Comparison of ENCODE assay signal across 8 mouse cellular contexts in genomic region chr9:107570016-107570415, GRCm38 (mm10). TPM values are rescaled to one million over a fixed set of nuclear protein-coding genes. Genes with fewer than 3 reads are reported as not detected.
DNase-seq lines count a peak whose midpoint lies in the region; ATAC-seq and TF ChIP-seq lines count a peak whose summit lies in the region.

No protein-coding gene starts in this region.

- H3K79me2 ChIP-seq in liver, adult 2 months (ENCODE audit: control insufficient read depth, insufficient read depth, low read length), result peaks cover 24% of the 10 kb centered on the region; the same call in 1 of the 2 replicates
- peaks cover 11% of the 10 kb centered on the region for H3K79me2 ChIP-seq in myocyte (ENCODE audit: control insufficient read depth, insufficient read depth)

- peaks cover 7% of the 10 kb centered on the region for H3K36me3 ChIP-seq in liver, adult 2 months (ENCODE audit: control insufficient read depth, insufficient read depth, low read length)
- peaks cover 56% of the 10 kb centered on the region for H3K36me3 ChIP-seq in embryonic facial prominence, embryonic 14.5 days (ENCODE audit: control insufficient read depth, insufficient read depth, low read length)
- peaks cover 27% of the 10 kb centered on the region for H3K36me3 ChIP-seq in intestine, embryonic 15.5 days
- no peaks in the 10 kb centered on the region for H3K36me3 ChIP-seq in myocyte (ENCODE audit: control insufficient read depth, insufficient read depth)

- H3K4me3 ChIP-seq in liver, adult 2 months (ENCODE audit: insufficient read depth, low read depth, low read length), result peak overlapping the region; percentile 83
- peak overlapping the region; percentile 52 for H3K4me3 ChIP-seq in embryonic facial prominence, embryonic 14.5 days (ENCODE audit: low read depth, low read length)
- H3K4me3 ChIP-seq in intestine, embryonic 15.5 days (replicated peaks), result peak overlapping the region; percentile 70
- H3K4me3 ChIP-seq in myocyte, result peak overlapping the region; percentile 81

- 48% methylated on average over 13 of the region's 13 CpGs for WGBS in liver, adult 2 months
- 41% methylated on average over 13 of the region's 13 CpGs for WGBS in embryonic facial prominence, embryonic 14.5 days
- 38% methylated on average over 13 of the region's 13 CpGs for WGBS in intestine, embryonic 15.5 days

- peak overlapping the region; percentile 69 for H3ac ChIP-seq in myocyte (ENCODE audit: control insufficient read depth, insufficient read length)

- no peaks in the 10 kb centered on the region for H3K27me3 ChIP-seq in liver, adult 2 months (ENCODE audit: control insufficient read depth, insufficient read depth, low read length)
- no peaks in the 10 kb centered on the region for H3K27me3 ChIP-seq in embryonic facial prominence, embryonic 14.5 days (replicated peaks; ENCODE audit: control insufficient read depth, insufficient read depth, low read length)
- no peaks in the 10 kb centered on the region for H3K27me3 ChIP-seq in intestine, embryonic 15.5 days (replicated peaks)
- no peaks in the 10 kb centered on the region for H3K27me3 ChIP-seq in myocyte (ENCODE audit: control insufficient read depth, insufficient read depth, insufficient read length)

- no peak for TF ChIP-seq CTCF in liver, adult 2 months (IDR thresholded peaks at IDR 0.05; ENCODE audit: low read depth, low read length)

- TF ChIP-seq POLR2A in liver, adult 2 months (IDR thresholded peaks at IDR 0.05; ENCODE audit: extremely low read depth, insufficient read depth, low read length), result no peak
- no peak for TF ChIP-seq POLR2A in myocyte (IDR thresholded peaks at IDR 0.05; ENCODE audit: insufficient read length, low read depth)

- H3K4me1 ChIP-seq in liver, adult 2 months (ENCODE audit: control insufficient read depth, insufficient read depth, low read length), result peaks cover 34% of the 10 kb centered on the region
- peaks cover 24% of the 10 kb centered on the region for H3K4me1 ChIP-seq in embryonic facial prominence, embryonic 14.5 days (ENCODE audit: control insufficient read depth, insufficient read depth, low read length)
- H3K4me1 ChIP-seq in intestine, embryonic 15.5 days (replicated peaks), result peaks cover 51% of the 10 kb centered on the region

- H3K4me2 ChIP-seq in embryonic facial prominence, embryonic 14.5 days (ENCODE audit: low read depth, low read length), result peak overlapping the region; percentile 63
- peak overlapping the region; percentile 72 for H3K4me2 ChIP-seq in intestine, embryonic 15.5 days (replicated peaks)
- H3K4me2 ChIP-seq in myocyte (ENCODE audit: low read depth), result peak overlapping the region; percentile 98

- no peak for DNase-seq in liver, adult 2 months (ENCODE audit: extremely low read depth, low read depth, low spot score)
- no peak for DNase-seq in liver
- no peak for DNase-seq in embryonic facial prominence, embryonic 14.5 days (ENCODE audit: low spot score)
- DNase-seq in cerebellum, adult 9-11 months, result no peak
- DNase-seq in cerebellum, adult 11-12 months, result no peak
- no peak for DNase-seq in MN1 (ENCODE audit: low spot score)

- no peak for ATAC-seq in embryonic facial prominence, embryonic 14.5 days (ENCODE audit: low read depth)
- ATAC-seq in intestine, embryonic 15.5 days, result no peak

- peak overlapping the region; percentile 94 for H3K27ac ChIP-seq in liver, adult 2 months (replicated peaks; ENCODE audit: insufficient read depth, low read depth, low read length)
- peak overlapping the region; percentile 88; the same call in 1 of the 2 replicates for H3K27ac ChIP-seq in embryonic facial prominence, embryonic 14.5 days (replicated peaks; ENCODE audit: low read depth, low read length)
- peak overlapping the region; percentile 83 for H3K27ac ChIP-seq in intestine, embryonic 15.5 days

- H3K9ac ChIP-seq in liver, adult 2 months (ENCODE audit: low read depth, low read length), result peak overlapping the region; percentile 82
- peak overlapping the region; percentile 66 for H3K9ac ChIP-seq in embryonic facial prominence, embryonic 14.5 days (ENCODE audit: low read depth, low read length)
- H3K9ac ChIP-seq in intestine, embryonic 15.5 days, result peak overlapping the region; percentile 69

- no peaks in the 10 kb centered on the region for H3K9me3 ChIP-seq in embryonic facial prominence, embryonic 14.5 days (ENCODE audit: control insufficient read depth, low read length)
- no peaks in the 10 kb centered on the region for H3K9me3 ChIP-seq in intestine, embryonic 15.5 days

TF ChIP-seq in myocyte, 11 proteins besides CTCF, POLR2A, EP300 and RAD21:
- TF ChIP-seq MYOD1 (IDR thresholded peaks at IDR 0.05; ENCODE audit: control insufficient read depth in 1 of 3, insufficient read length in 2 of 3, low read depth in 2 of 3), result no peak

RNA-seq across cellular contexts. Expression of gene Hyal2, which starts 2.3 kb away (rescaled TPM):
- total RNA-seq in liver, adult 2 months (2014; rRNA removed), result 38.4 and 49.0 TPM in 2 replicates
- polyA plus RNA-seq in liver, adult 2 months (2012; rRNA removed), result 64.1 and 66.3 TPM in 2 replicates
- 106 and 112 TPM in 2 replicates for polyA plus RNA-seq in embryonic facial prominence, embryonic 14.5 days (2014; fragmentation: Nextera tagmentation; extraction: Ambion mirVana)
- polyA plus RNA-seq in intestine, embryonic 15.5 days (2015; fragmentation: Nextera tagmentation; extraction: Ambion mirVana), result 81.0 and 87.9 TPM in 2 replicates
- 34.2 TPM for polyA plus RNA-seq in myocyte (2012; fragmentation: generic; extraction: Trizol)

RNA-seq across cellular contexts. Expression of gene Hyal1, which starts 6.7 kb away (rescaled TPM):
- total RNA-seq in liver, adult 2 months (2014; rRNA removed), result 33.2 TPM in 2 replicates
- 35.1 and 43.4 TPM in 2 replicates for polyA plus RNA-seq in liver, adult 2 months (2012; rRNA removed)
- 5.6 and 6.8 TPM in 2 replicates for polyA plus RNA-seq in embryonic facial prominence, embryonic 14.5 days (2014; fragmentation: Nextera tagmentation; extraction: Ambion mirVana)
- polyA plus RNA-seq in intestine, embryonic 15.5 days (2015; fragmentation: Nextera tagmentation; extraction: Ambion mirVana), result 5.9 and 7.4 TPM in 2 replicates
- polyA plus RNA-seq in myocyte (2012; fragmentation: generic; extraction: Trizol), result 3.3 TPM

RNA-seq across cellular contexts. Expression of gene Tusc2, which starts 7.0 kb away (rescaled TPM):
- 22.6 and 27.4 TPM in 2 replicates for total RNA-seq in liver, adult 2 months (2014; rRNA removed)
- polyA plus RNA-seq in liver, adult 2 months (2012; rRNA removed), result 52.8 and 58.1 TPM in 2 replicates
- 43.1 and 45.2 TPM in 2 replicates for polyA plus RNA-seq in embryonic facial prominence, embryonic 14.5 days (2014; fragmentation: Nextera tagmentation; extraction: Ambion mirVana)
- polyA plus RNA-seq in intestine, embryonic 15.5 days (2015; fragmentation: Nextera tagmentation; extraction: Ambion mirVana), result 44.2 and 45.0 TPM in 2 replicates
- polyA plus RNA-seq in myocyte (2012; fragmentation: generic; extraction: Trizol), result 25.0 TPM

RNA-seq across cellular contexts. Expression of gene Naa80, which starts 8.7 kb away (rescaled TPM):
- total RNA-seq in liver, adult 2 months (2014; rRNA removed), result 12.3 and 12.8 TPM in 2 replicates
- 88.5 and 130 TPM in 2 replicates for polyA plus RNA-seq in liver, adult 2 months (2012; rRNA removed)
- polyA plus RNA-seq in embryonic facial prominence, embryonic 14.5 days (2014; fragmentation: Nextera tagmentation; extraction: Ambion mirVana), result 15.9 and 18.0 TPM in 2 replicates
- 15.1 and 19.1 TPM in 2 replicates for polyA plus RNA-seq in intestine, embryonic 15.5 days (2015; fragmentation: Nextera tagmentation; extraction: Ambion mirVana)
- polyA plus RNA-seq in myocyte (2012; fragmentation: generic; extraction: Trizol), result 13.8 TPM

RNA-seq across cellular contexts. Expression of gene Hyal3, which starts 10.6 kb away (rescaled TPM):
- total RNA-seq in liver, adult 2 months (2014; rRNA removed), result 0.13 and 0.18 TPM in 2 replicates
- polyA plus RNA-seq in liver, adult 2 months (2012; rRNA removed), result 0.29 and 0.54 TPM in 2 replicates
- polyA plus RNA-seq in embryonic facial prominence, embryonic 14.5 days (2014; fragmentation: Nextera tagmentation; extraction: Ambion mirVana), result 1.2 and 1.4 TPM in 2 replicates
- 0.74 and 0.97 TPM in 2 replicates for polyA plus RNA-seq in intestine, embryonic 15.5 days (2015; fragmentation: Nextera tagmentation; extraction: Ambion mirVana)
- polyA plus RNA-seq in myocyte (2012; fragmentation: generic; extraction: Trizol), result 0.43 TPM
